Mouse (Mus musculus) gastrocnemius, postnatal 25 days (tissue): ENCODE results near the gene Crtc1. TPM values are rescaled to one million over a fixed set of nuclear protein-coding genes. Genes with fewer than 3 reads are reported as not detected.
A peak's percentile ranks its signal among the peaks of the same experiment; 100 is the strongest.

Source experiments
- DNase-seq: peaks from one replicate; pipeline ENCODE4 v3.0.0; 2022
- total RNA-seq, 2 experiments: library from RNA; stranded (reverse); gene quantifications; 1 replicate in 1 of 2; 2 replicates in 1 of 2; pipeline ENCODE4 v1.2.3; 2021

The Crtc1 gene
- total RNA-seq, 2 experiments from 2014 or later, result 6.1 to 6.4 TPM

DNA sequence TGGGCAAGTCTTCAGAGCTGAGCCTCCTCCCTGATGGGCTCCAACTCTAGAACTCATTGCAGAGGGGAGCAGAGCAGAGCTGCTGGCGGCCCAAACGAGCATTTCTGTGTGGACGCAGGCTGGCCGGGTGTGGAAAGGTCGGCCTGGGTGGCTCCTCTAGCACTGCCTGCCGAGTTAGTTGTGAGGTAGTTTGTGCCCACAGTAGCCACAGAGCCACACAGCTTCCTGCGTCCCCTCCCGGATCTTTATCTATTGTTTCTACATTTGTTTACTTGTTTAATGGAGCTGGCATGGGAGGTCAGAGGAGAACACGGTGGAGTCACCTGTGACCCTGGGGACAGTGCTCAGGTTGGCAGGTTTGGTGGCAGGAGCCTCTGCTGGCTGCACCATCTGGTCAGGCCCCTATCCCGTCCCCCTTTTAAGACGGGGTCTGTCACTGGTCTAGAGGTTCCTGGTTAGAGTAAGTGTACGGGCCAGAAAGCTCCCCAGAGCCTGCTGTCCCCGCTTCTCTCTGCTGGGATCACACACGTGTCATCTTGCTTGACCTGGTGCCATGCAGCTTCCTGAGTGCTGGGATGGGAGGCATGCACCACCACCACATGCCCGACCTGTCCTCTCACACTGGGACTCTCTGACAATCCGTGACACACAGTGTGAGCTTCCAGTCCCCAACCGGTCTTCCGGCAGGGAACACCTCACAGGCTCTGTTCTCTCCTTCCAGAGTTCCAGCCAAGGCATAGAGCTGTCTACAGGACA, 17.9 kb downstream of the Crtc1 start:
- DNase-seq, result no peak

- DNase-seq, result no peak
Measured at GRCm38 (mm10) chr8:70419879-70420643, 19.3 kb downstream of the Crtc1 start.

DNA sequence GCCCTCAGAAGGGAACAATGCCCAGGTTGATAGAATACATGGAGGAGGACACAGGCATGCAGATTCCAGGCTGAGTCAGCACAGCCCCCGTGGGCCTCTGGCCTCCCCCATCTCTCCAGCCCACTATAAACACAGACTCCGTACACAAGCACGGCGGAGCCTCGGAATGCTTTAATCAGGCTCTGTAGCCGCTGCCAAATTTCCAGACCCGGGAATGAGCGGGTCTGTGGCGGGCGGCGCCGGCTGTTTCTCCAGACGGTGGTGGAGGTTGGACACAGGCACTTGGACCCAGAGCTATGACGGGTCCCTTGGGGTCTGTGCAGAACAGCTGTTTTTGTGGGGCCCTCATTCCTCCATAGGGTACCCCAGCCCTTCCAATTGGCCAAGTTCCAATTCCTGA, 20.4 kb downstream of the Crtc1 start:
- DNase-seq, result no peak

- no peak for DNase-seq
Measured at GRCm38 (mm10) chr8:70417914-70418313, 21.5 kb downstream of the Crtc1 start.

GRCm38 (mm10) chr8:70416941-70417340, 22.4 kb downstream of the Crtc1 start:
- DNase-seq, result no peak

GRCm38 (mm10) chr8:70415540-70416451, 23.6 kb downstream of the Crtc1 start:
- DNase-seq, result no peak

DNA sequence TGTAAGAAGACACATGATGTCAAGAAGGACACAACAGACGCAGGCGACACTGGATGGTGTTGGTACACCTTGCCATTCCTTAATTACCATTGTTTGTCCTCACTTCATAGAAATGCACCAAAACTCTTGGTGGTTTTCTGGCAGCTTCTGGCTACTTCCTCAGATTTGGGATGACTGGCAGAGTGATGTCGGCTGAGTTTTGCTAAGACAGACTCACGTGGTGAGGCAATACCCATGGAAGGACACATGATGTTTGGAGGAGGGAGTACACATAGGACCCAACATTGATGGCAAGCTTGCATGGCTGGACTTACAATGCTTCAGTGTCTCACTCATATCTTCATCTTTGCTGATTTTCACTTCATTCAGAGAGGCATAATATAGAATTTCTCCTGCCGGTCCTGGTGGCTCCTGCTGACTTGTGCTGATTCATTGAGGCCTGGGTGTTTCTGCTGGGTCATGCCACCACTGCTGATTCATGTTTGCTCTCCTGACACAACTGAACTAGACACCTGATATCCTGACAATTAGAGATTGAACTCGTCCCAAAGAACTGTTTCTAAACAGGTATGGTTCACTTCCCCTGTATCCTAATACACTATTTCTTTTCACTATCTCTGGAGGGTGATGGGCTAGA, 25.0 kb downstream of the Crtc1 start:
- DNase-seq, result no peak

GRCm38 (mm10) chr8:70410281-70410680, 29.1 kb downstream of the Crtc1 start:
- no peak for DNase-seq

DNA sequence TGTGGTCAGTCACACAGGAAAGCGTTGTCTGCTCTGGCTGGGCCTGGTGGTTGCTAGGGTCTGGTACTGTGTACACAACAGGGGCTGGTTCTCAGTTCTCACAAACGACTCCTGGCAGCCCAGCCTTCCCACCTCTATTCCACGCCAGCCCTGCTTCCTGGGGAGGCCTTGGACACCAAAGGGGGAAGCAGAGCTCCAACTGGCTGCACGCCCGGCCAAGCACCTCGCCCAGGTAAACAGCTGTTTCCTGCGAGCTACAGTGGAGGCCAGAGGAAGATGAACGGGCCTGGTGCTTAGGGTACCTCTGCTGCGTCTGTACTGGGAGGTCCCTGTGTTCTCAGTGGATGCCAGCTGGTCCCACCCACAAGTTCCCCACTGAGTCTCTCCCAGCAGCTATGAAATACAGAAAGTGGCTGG, 29.9 kb downstream of the Crtc1 start:
- peak; percentile 45 for DNase-seq

DNA sequence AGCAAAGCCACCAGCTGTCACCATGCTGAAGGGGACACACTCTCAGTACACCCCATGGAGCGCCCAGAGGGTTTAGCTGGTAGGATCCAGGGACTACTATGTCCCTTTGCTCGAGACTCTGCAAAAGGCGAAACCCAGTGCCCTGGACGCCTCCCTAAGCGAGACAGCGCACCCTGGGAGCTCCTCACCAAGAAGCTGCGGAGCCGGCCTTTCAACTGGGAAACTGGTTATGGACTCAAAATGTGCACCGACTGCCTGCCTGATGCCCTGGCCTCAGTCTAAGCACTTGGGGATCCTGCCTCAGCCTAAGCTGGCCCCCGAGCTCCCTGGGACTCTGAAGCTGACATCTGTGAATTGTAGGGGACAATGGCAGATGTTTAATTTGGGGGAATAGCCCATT, 30.4 kb downstream of the Crtc1 start:
- DNase-seq, result no peak

GRCm38 (mm10) chr8:70408301-70408700, 31.1 kb downstream of the Crtc1 start:
- DNase-seq, result no peak

- DNase-seq, result no peak
Measured at GRCm38 (mm10) chr8:70406427-70407069, 32.8 kb downstream of the Crtc1 start.

DNA sequence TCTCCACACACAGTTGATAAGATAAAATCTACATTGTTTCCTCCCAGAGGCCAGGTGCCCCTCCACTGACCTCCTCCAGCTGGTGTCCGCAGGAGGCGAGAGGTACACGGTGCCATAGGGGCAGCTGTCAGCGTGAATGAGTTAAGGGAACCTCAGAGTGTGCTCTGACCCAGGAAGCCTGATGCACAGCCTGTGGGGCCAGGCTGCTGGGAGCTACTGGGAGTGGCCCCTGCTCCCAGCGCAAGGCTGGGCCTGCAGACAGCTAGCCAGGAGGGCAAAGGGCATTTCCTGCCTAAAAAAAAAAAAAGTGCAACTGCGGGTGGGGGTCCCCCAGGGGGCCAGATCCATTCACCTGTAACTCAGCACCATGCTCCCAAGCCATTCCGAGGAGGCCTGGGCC, 34.2 kb downstream of the Crtc1 start:
- no peak for DNase-seq

DNA sequence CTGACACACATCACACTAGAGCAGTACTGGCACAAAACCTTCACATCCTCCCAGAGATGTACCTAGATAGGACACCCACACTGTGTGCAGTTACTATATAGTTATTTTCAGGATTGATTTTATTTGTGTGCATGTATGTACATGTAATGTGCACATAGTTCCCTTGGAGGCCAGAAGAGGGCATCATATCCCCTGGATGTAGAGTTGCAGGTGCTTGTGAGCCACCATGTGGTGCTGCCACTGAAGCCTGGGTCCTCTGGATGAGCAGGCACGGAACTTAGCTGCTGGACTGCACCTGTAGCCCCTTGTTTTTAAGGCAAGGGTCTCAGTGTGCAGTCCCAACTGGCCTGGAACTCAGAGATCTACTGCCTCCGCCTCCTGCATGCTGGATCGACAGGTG, 35.2 kb downstream of the Crtc1 start:
- no peak for DNase-seq

DNA sequence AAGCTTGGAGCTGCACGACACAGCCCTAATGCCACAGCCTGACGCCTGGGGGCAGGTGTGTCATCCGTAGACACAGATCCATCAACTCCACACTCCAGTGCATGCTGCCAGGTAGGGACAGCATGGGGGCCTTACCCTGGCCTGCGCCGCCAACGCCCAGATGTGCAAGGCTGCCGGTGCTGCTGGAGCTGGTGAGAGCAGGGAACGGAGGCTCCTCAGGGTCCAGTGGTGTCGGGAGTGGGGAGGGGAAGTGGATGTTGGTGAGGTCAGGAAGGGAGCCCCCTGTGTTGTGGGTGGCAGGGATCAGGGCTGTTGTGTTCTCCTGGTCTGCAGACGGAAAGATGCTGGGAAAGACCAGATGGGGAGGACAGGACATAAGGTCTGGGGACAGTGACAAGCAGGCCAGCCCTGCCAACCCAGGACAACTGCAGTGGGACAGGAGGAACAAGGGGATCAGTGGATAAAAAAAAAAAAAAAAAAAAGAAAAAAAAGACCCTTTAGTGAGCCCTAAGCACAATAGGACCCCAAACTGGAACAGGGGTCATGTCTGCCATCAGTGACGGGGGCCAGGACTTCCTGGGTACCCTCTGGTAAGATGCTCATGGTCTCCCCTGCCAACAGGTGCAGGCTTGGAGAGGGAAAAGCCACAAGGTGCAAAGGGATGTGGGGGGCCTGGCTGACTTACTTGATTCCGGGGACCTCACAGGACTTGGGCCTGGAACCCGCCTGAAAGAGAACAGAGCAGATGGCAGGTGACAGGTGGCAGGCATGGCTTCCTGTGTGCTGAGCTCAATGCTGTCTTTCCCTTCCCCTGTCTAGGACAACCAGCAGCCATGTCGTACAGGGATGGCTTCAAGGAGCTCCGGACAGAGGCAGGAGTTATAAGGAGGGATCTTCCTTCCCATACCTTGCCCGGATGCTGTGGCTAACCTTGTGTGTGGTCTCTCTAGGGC, 41.5 kb downstream of the Crtc1 start:
- no peak for DNase-seq

DNA sequence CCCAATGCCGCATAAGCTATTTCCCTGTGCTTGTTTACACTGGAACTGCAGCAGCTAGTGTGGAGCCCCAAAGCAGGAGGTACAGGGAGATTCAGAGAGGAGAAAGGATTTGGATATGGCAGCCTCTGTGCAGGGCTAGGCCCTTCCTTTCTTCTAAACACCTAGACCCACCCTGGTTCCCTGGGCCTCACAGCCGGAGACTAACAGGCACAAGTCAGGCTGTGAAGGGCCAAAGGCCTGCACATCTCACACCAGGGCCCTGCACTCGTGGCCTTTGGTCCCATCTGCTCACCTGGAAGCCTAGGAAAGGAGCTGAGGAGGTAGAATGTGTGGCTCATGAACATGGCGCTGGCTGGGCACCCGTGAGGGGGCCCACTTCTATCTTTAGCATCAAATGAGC, 43.2 kb downstream of the Crtc1 start:
- no peak for DNase-seq

DNA sequence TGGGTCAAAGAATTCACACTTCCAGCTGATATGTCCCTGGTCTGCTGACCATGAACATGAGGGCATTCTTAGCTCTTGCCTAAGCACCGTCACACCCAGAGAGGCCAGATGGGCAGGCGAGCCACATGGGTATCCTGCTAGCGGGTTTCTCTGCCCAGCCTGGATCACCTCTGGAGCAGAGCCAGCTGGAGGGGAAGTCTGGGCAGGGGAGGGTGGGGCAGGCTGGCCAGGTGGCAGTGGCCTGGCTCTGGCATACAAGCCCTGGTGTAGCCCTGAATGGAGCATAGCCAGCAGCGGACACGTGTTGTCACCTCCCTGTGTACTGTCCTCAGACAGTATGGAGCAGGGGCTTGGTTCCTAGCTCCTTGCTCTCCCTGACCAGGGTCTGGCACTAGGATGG, 43.7 kb downstream of the Crtc1 start:
- peak; percentile 75 for DNase-seq

DNA sequence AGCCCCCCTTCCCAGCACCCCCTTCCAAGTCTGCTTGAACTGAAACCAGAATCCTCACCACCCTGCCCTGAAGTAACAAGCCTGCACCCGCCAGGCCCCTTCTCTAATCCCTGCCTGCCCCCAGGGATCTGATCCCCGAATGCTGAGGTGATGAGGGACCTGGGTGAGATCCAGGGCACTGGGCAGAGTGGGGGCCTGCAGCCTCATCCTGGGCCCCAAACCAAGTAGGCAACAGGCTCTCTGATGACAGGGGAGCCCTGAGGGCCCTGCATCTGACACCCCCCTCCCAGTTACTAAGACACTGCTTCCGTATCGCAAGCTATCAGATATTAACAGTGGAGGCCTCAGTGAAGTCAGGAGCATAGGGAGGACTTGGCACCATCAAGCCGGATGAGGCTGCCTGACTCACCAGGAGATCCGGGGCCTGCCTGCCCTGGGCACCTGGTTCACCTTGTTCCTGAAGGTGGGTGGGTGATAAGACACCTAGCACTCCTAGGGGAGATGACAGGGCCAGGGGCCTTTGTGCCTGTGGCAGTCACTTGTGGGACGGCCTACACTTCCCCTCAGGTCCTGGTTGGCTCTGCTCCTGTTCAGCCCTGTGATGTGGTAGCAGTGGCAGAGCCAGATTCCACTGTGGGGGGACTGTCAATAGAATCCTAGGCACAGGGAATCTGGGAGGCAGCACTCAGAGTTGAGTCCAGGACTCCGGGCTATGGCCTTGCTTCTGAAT, 44.9 kb downstream of the Crtc1 start:
- DNase-seq, result no peak

DNA sequence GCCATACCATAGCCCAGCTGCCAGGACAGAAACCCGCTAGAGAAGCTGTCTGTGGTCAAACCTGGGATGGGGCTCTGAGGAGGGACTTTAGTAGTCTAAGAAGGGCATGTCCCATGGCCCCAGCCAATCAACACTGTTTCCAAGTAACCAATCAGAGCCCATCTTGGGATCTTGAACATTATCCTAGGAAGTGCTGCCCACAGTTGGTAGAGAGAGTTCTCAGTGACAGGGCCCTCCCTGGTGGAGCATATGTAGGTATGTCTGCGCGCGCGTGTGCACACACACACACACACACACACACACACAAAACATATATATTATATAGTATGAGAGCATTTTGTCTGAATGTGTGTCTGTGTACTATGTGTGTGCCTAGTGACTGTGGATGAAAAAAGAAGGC, 46.3 kb downstream of the Crtc1 start:
- DNase-seq, result no peak

GRCm38 (mm10) chr8:70389678-70390077, 49.7 kb downstream of the Crtc1 start:
- no peak for DNase-seq
